Mouse (Mus musculus): ENCODE measurements around the gene Scmh1.

DNA sequence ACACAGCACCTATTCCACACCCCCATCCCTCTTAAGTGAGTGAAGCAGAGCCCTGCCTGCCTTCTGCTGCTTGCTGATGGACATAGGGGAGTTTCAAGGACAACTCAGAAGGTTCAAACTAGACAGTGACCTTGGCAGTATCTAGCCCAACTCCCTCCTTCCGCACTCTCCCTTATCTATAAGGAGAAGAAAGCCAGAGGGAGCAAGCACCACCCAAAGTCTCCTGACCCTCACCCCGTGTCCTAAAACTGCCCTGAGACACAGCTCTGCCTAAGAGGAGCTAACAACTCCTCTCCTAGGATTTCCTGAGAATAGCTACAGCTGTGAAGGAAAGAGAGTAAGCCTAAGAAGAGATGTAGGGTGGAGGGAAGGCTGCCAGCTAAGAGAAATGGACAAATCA is 37.0 kb upstream of the Scmh1 start:
- no peak for TF ChIP-seq POLR2A (IDR thresholded peaks at IDR 0.05; ENCODE audit: borderline replicate concordance, low read depth, low read length)
- no peak for TF ChIP-seq CTCF (IDR thresholded peaks at IDR 0.05; ENCODE audit: low read depth, low read length)

All from bone marrow macrophage, adult 2 months (primary cell).